Mouse (Mus musculus) forebrain, embryonic 14.5 days (tissue): ENCODE data around the gene Plg. TPM values are rescaled to one million over a fixed set of nuclear protein-coding genes. Genes with fewer than 3 reads are reported as not detected.

ENCODE experiments used
- ATAC-seq: fragments of 200-750 bp; cut with Nextera tagmentation; 2 replicates; pipeline ENCODE4 v1.8.0; 2017; ENCODE audit warnings: mild to moderate bottlenecking, moderate library complexity
- DNase-seq: peaks from one replicate; pipeline ENCODE4 v3.0.0-alpha.2; 2015; ENCODE audit warnings: low spot score
- H3K27ac ChIP-seq: fragments of 300-500 bp; sonication (generic); 2 replicates; pipeline ENCODE4 v1.5.1; 2014; ENCODE audit warnings: low read depth, mild to moderate bottlenecking, control low read depth, low read length, moderate library complexity
- H3K27me3 ChIP-seq: fragments of 300-500 bp; sonication (generic); replicated peaks from 2 replicates; pipeline ENCODE4 v1.6.1; 2014; ENCODE audit warnings: low read length, control low read depth, mixed read lengths; ENCODE audit not compliant: control insufficient read depth, insufficient read depth
- H3K36me3 ChIP-seq: fragments of 300-500 bp; sonication (generic); 2 replicates; pipeline ENCODE4 v1.6.1; 2014; ENCODE audit warnings: low read length, control low read depth; ENCODE audit not compliant: control insufficient read depth, insufficient read depth
- H3K4me1 ChIP-seq: fragments of 300-500 bp; sonication (generic); 2 replicates; pipeline ENCODE4 v1.6.1; 2014; ENCODE audit warnings: antibody characterized with exemption, low read length, control low read depth; ENCODE audit not compliant: control insufficient read depth, insufficient read depth
- H3K4me2 ChIP-seq: fragments of 300-500 bp; sonication (generic); 2 replicates; pipeline ENCODE4 v1.6.1; 2014; ENCODE audit warnings: mild to moderate bottlenecking, control low read depth, low read length
- H3K4me3 ChIP-seq: fragments of 300-500 bp; sonication (generic); 2 replicates; pipeline ENCODE4 v1.5.1; 2014; ENCODE audit warnings: low read depth, low read length, control low read depth
- H3K9ac ChIP-seq: fragments of 300-500 bp; sonication (generic); 2 replicates; pipeline ENCODE4 v1.6.1; 2014; ENCODE audit warnings: mild to moderate bottlenecking, low read length, control low read depth, moderate library complexity
- H3K9me3 ChIP-seq: fragments of 300-500 bp; sonication (generic); replicated peaks from 2 replicates; pipeline ENCODE4 v1.6.1; 2016; ENCODE audit warnings: low read length, control low read depth, mixed read lengths; ENCODE audit not compliant: control insufficient read depth
- WGBS: fragments of 180-500 bp; shearing (Covaris S2); extraction: QIAGEN DNeasy Blood & Tissue Kit; methylation state at CpG from one replicate; pipeline ENCODE4 v1.1.7; 2014; 5-methylcytosine and 5-hydroxymethylcytosine counted together
- polyA plus RNA-seq: library from polyadenylated mRNA; unstranded; fragments of >200 nt; fragmentation: Nextera tagmentation; extraction: Ambion mirVana; gene quantifications from 2 replicates; pipeline ENCODE4 v1.2.1, GENCODE M21; 2014

Gene Plg
- polyA plus RNA-seq, 1 experiment from 2014 or later = not detected

- Histone ChIP-seq H3K4me1 (no peaks in the 10 kb centered on the region), H3K4me3 (no peak overlapping the region), H3K27ac (no peak overlapping the region), H3K36me3 (no peaks in the 10 kb centered on the region), H3K27me3 (no peaks in the 10 kb centered on the region), H3K4me2 (no peak overlapping the region), H3K9me3 (no peaks in the 10 kb centered on the region; the same call in 1 of the 2 replicates), H3K9ac (no peak overlapping the region)
- no peak for DNase-seq
- ATAC-seq = no peak
Observed at GRCm38 (mm10) chr17:12461168-12461567, 82.8 kb downstream of the Plg start.

GRCm38 (mm10) chr17:12466501-12467000 is 88.1 kb downstream of the Plg start:
- H3K4me2 ChIP-seq = no peak overlapping the region
- H3K4me3 ChIP-seq = no peak overlapping the region
- WGBS = 83% methylated on average over 4 of the region's 4 CpGs
- no peaks in the 10 kb centered on the region for H3K9me3 ChIP-seq
- no peaks in the 10 kb centered on the region for H3K36me3 ChIP-seq
- DNase-seq (no peak), ATAC-seq (no peak)
- no peaks in the 10 kb centered on the region for H3K27me3 ChIP-seq
- no peaks in the 10 kb centered on the region for H3K4me1 ChIP-seq
- H3K9ac ChIP-seq = no peak overlapping the region
- H3K27ac ChIP-seq = no peak overlapping the region

- H3K27me3 ChIP-seq = no peaks in the 10 kb centered on the region
- DNase-seq (no peak), ATAC-seq (no peak)
- no peak overlapping the region for H3K4me3 ChIP-seq
- H3K27ac ChIP-seq = no peak overlapping the region
- H3K9me3 ChIP-seq = no peaks in the 10 kb centered on the region
- H3K4me2 ChIP-seq = no peak overlapping the region
- 81% methylated on average over 3 of the region's 3 CpGs for WGBS
- no peaks in the 10 kb centered on the region for H3K4me1 ChIP-seq
- H3K36me3 ChIP-seq = no peaks in the 10 kb centered on the region
- H3K9ac ChIP-seq = no peak overlapping the region
Observed at GRCm38 (mm10) chr17:12467642-12468041, 89.2 kb downstream of the Plg start.

- 74% methylated on average over 5 of the region's 5 CpGs for WGBS
- Histone ChIP-seq H3K4me2 (no peak overlapping the region), H3K36me3 (no peaks in the 10 kb centered on the region), H3K4me3 (no peak overlapping the region), H3K27me3 (no peaks in the 10 kb centered on the region), H3K9ac (no peak overlapping the region), H3K4me1 (no peaks in the 10 kb centered on the region), H3K27ac (no peak overlapping the region), H3K9me3 (no peaks in the 10 kb centered on the region)
- DNase-seq = no peak
- no peak for ATAC-seq
Observed at GRCm38 (mm10) chr17:12468745-12469144, 90.3 kb downstream of the Plg start.

Other genes with a start within 250 kb of the Plg start
- 25.3 and 29.2 TPM in 2 replicates for gene Map3k4, start 59.8 kb upstream of the Plg start, polyA plus RNA-seq
- 0.11 and 0.49 TPM in 2 replicates for gene Slc22a3, start 129.1 kb downstream of the Plg start, polyA plus RNA-seq
- 1.3 and 2.6 TPM in 2 replicates for gene Slc22a2, start 205.5 kb downstream of the Plg start, polyA plus RNA-seq